8 mouse cellular contexts compared by ENCODE assay signal in genomic region chr12:100201363-100201711, GRCm38 (mm10). TPM values are rescaled to one million over a fixed set of nuclear protein-coding genes. Genes with fewer than 3 reads are reported as not detected.
DNase-seq lines count a peak whose midpoint lies in the region; ATAC-seq and TF ChIP-seq lines count a peak whose summit lies in the region.

No protein-coding gene starts in this region.

- H3K4me1 ChIP-seq in kidney, postnatal 0 days (replicated peaks; ENCODE audit: insufficient read depth, low read length): peaks cover 4% of the 10 kb centered on the region; the same call in 1 of the 2 replicates
- peaks cover 15% of the 10 kb centered on the region for H3K4me1 ChIP-seq in cortical plate, adult 2 months (ENCODE audit: control insufficient read depth, insufficient read depth, low read length)
- peaks cover 5% of the 10 kb centered on the region; the same call in 1 of the 2 replicates for H3K4me1 ChIP-seq in hindbrain, postnatal 0 days (ENCODE audit: insufficient read depth, low read length)
- H3K4me1 ChIP-seq in midbrain, embryonic 16.5 days (ENCODE audit: control insufficient read depth, insufficient read depth, low read length): peaks cover 24% of the 10 kb centered on the region

- H3K27me3 ChIP-seq in kidney, postnatal 0 days (ENCODE audit: insufficient read depth, low read length): no peaks in the 10 kb centered on the region
- H3K27me3 ChIP-seq in hindbrain, postnatal 0 days (ENCODE audit: insufficient read depth, low read length): no peaks in the 10 kb centered on the region
- no peaks in the 10 kb centered on the region for H3K27me3 ChIP-seq in midbrain, embryonic 16.5 days (ENCODE audit: control insufficient read depth, insufficient read depth, low read depth, low read length)

- no peak overlapping the region for H3K9ac ChIP-seq in kidney, postnatal 0 days (ENCODE audit: low read depth, low read length)
- H3K9ac ChIP-seq in hindbrain, postnatal 0 days (replicated peaks; ENCODE audit: low read length): peak overlapping the region; percentile 99; the same call in 1 of the 2 replicates
- peak overlapping the region; percentile 99 for H3K9ac ChIP-seq in midbrain, embryonic 16.5 days (ENCODE audit: low read depth, low read length)

- H3K36me3 ChIP-seq in kidney, postnatal 0 days (ENCODE audit: insufficient read depth, low read length): peaks cover 35% of the 10 kb centered on the region
- H3K36me3 ChIP-seq in hindbrain, postnatal 0 days (ENCODE audit: insufficient read depth, low read length): peaks cover 31% of the 10 kb centered on the region
- H3K36me3 ChIP-seq in midbrain, embryonic 16.5 days (ENCODE audit: control insufficient read depth, insufficient read depth, low read length): peaks cover 27% of the 10 kb centered on the region

- peak overlapping the region; percentile 88 for H3K4me2 ChIP-seq in kidney, postnatal 0 days (ENCODE audit: low read length)
- H3K4me2 ChIP-seq in hindbrain, postnatal 0 days (ENCODE audit: low read depth, low read length): peak overlapping the region; percentile 84
- peak overlapping the region; percentile 80 for H3K4me2 ChIP-seq in midbrain, embryonic 16.5 days (ENCODE audit: low read length)

- 30% methylated on average over 4 of the region's 4 CpGs for WGBS in kidney, postnatal 0 days
- 18% methylated on average over 4 of the region's 4 CpGs for WGBS in hindbrain, postnatal 0 days
- 15% methylated on average over 4 of the region's 4 CpGs for WGBS in midbrain, embryonic 16.5 days

- peak overlapping the region; percentile 92 for H3K4me3 ChIP-seq in kidney, postnatal 0 days (replicated peaks; ENCODE audit: low read depth, low read length)
- peak overlapping the region; percentile 97 for H3K4me3 ChIP-seq in cortical plate, adult 2 months (ENCODE audit: insufficient read depth, low read length)
- H3K4me3 ChIP-seq in hindbrain, postnatal 0 days (ENCODE audit: low read length): peak overlapping the region; percentile 98
- peak overlapping the region; percentile 99 for H3K4me3 ChIP-seq in midbrain, embryonic 16.5 days (ENCODE audit: low read depth, low read length)

- no peaks in the 10 kb centered on the region for H3K9me3 ChIP-seq in kidney, postnatal 0 days (replicated peaks; ENCODE audit: low read length)
- H3K9me3 ChIP-seq in hindbrain, postnatal 0 days (ENCODE audit: low read length): no peaks in the 10 kb centered on the region
- H3K9me3 ChIP-seq in midbrain, embryonic 16.5 days (replicated peaks; ENCODE audit: control insufficient read depth, low read length, poor library complexity, severe bottlenecking): no peaks in the 10 kb centered on the region

- H3K27ac ChIP-seq in kidney, postnatal 0 days: no peak overlapping the region
- no peak overlapping the region; the same call in 1 of the 2 replicates for H3K27ac ChIP-seq in cortical plate, adult 2 months (ENCODE audit: insufficient read depth, low read length)
- peak overlapping the region; percentile 88 for H3K27ac ChIP-seq in hindbrain, postnatal 0 days
- H3K27ac ChIP-seq in midbrain, embryonic 16.5 days (ENCODE audit: low read length): peak overlapping the region; percentile 93

- TF ChIP-seq POLR2A in cortical plate, adult 2 months (IDR thresholded peaks at IDR 0.05; ENCODE audit: extremely low read depth, insufficient read depth, low read length): no peak

- TF ChIP-seq CTCF in kidney, postnatal 0 days (IDR thresholded peaks at IDR 0.05; ENCODE audit: low read depth): no peak
- TF ChIP-seq CTCF in cortical plate, adult 2 months (IDR thresholded peaks at IDR 0.05; ENCODE audit: extremely low read depth, insufficient read depth, low read length): no peak
- no peak for TF ChIP-seq CTCF in hindbrain, postnatal 0 days (IDR thresholded peaks at IDR 0.05; ENCODE audit: low read depth)

- ATAC-seq in kidney, postnatal 0 days (replicated peaks; ENCODE audit: low FRiP score, low read depth): no peak
- ATAC-seq in hindbrain, postnatal 0 days: no peak
- ATAC-seq in midbrain, embryonic 16.5 days: no peak
- ATAC-seq in activated CD4-positive, CD25-positive, alpha-beta regulatory T cell, adult 4 months: no peak

- no peak for DNase-seq in kidney, postnatal 0 days (ENCODE audit: low spot score)
- DNase-seq in kidney, adult 11 months: no peak
- DNase-seq in hindbrain, postnatal 0 days (ENCODE audit: low spot score): no peak
- no peak for DNase-seq in urinary bladder, adult 18-20 months (ENCODE audit: low spot score in 2 of 2)
- no peak for DNase-seq in right cerebral cortex, postnatal 36 days (ENCODE audit: low spot score in 2 of 2)

RNA-seq across cellular contexts. Expression of gene Calm1, which starts 2.1 kb away (rescaled TPM):
- polyA plus RNA-seq in kidney, postnatal 0 days (2015; fragmentation: Nextera tagmentation; extraction: Ambion mirVana): 1,372 and 1,376 TPM in 2 replicates
- polyA plus RNA-seq in cortical plate, adult 2 months (2012; rRNA removed): 1,823 and 1,842 TPM in 2 replicates
- 1,139 and 1,416 TPM in 2 replicates for total RNA-seq in hindbrain, postnatal 0 days (2014; rRNA removed)
- polyA plus RNA-seq in hindbrain, postnatal 0 days (2015; fragmentation: Nextera tagmentation; extraction: Ambion mirVana): 4,078 and 4,190 TPM in 2 replicates
- polyA plus RNA-seq in midbrain, embryonic 16.5 days (2015; fragmentation: Nextera tagmentation; extraction: Ambion mirVana): 2,757 and 3,016 TPM in 2 replicates
- 1,000 to 10,000 TPM; 1,514 to 2,306 TPM for polyA plus RNA-seq in activated CD4-positive, CD25-positive, alpha-beta regulatory T cell, adult 4 months (2017; shearing (Covaris generic))

RNA-seq across cellular contexts. Expression of gene Nrde2, which starts 41.9 kb away (rescaled TPM):
- polyA plus RNA-seq in kidney, postnatal 0 days (2015; fragmentation: Nextera tagmentation; extraction: Ambion mirVana): 17.2 and 18.6 TPM in 2 replicates
- 11.8 and 12.3 TPM in 2 replicates for polyA plus RNA-seq in cortical plate, adult 2 months (2012; rRNA removed)
- total RNA-seq in hindbrain, postnatal 0 days (2014; rRNA removed): 20.2 and 20.5 TPM in 2 replicates
- polyA plus RNA-seq in hindbrain, postnatal 0 days (2015; fragmentation: Nextera tagmentation; extraction: Ambion mirVana): 11.8 and 13.6 TPM in 2 replicates
- 11.7 and 12.7 TPM in 2 replicates for polyA plus RNA-seq in midbrain, embryonic 16.5 days (2015; fragmentation: Nextera tagmentation; extraction: Ambion mirVana)
- polyA plus RNA-seq in activated CD4-positive, CD25-positive, alpha-beta regulatory T cell, adult 4 months (2017; shearing (Covaris generic)): 10 to 100 TPM; 13.0 to 15.3 TPM

Comparison
In these comparisons a context has a peak if more than half of its experiments do, and no peak if none do; other contexts are left out.
1. H3K27ac ChIP-seq: peak in hindbrain, postnatal 0 days (single experiment) and midbrain, embryonic 16.5 days (single experiment); none in kidney, postnatal 0 days (single experiment) and cortical plate, adult 2 months (single experiment).
2. Peak in every context shown above with its lines, with median percentiles within 50 percentile points of each other: H3K4me2 ChIP-seq and H3K4me3 ChIP-seq.